Mouse (Mus musculus): ENCODE results near the gene Hoga1.
A peak's percentile ranks its signal among the peaks of the same experiment; 100 is the strongest.

The Hoga1 gene

DNA sequence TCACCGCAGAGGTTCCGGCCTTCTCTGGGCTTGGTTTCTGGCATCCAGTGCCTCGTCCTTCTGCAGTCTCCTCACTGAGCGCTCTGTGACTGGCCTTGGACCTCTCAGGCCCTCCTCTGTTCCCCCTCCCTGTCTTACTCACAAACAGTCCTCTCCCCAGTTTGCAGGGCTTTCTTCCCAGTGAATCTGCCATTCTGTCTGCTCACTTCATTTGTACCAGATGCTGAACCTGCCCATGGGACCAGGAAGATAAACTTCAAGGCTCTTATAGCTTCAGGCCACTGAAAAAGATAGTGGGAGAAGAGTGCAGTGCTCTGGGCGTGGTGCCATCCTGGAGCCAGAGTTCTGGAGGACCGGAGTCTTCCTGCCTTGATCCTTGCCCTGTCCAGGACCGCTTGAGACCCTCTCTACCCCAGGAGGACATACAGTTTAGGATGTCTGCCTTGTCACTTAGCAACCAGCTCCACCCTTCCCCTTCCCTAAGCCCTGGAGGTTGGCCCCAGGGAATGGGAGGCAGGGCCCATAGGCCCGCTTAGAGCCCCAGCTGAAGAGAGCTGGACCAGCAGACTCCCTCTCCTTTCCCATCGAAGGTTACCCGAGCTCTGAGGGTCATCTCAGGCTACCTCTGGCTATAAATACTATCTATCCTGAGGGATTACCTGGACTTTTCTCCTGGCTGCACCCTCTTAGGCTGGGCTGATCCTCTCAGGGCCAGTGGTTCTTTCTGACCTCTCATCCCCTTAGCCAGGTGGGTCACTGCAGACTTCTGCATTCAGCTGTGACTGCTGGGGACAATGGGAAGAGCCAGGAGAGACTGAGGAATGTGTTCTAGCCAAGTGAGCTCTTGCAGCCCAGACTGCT lies 23.5 kb upstream of the Hoga1 start:
- DNase-seq (ENCODE audit: extremely low read depth, insufficient read length, low spot score) = no peak

DNA sequence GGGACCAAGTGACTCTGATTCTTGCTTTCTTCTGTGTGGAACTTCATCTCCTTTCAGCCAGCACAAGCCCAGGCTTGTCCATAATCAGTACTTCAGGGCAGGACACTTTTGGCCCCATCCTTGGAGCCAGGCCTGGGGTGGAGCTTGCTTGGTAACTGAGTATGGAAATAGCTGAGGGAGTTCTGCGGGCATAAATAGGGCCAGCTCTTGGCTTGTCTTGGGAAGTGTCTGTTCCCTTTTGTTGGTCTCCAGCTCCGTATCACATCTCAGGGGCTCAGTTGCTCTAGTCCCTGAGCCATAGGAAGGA lies 22.9 kb upstream of the Hoga1 start:
- DNase-seq (ENCODE audit: extremely low read depth, insufficient read length, low spot score) = no peak

DNA sequence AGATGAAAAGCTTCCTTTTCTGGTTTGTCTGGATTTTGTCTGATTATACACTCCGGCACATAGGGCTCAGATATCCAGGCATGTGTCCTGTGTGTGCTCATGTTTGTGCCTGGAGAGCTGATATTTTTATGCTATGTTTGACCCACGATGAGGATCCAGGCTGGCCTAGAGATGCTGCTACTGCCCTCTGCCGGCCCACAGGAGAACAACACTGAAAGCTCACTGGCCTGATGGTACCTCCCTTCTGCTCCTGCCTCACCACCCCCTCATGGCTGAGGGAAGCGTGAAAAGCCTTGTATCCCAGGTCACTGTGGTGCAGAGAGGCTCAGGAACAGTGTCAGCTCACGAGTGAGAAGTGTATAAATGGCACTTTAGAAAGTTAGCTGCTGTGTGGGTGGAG lies 19.3 kb upstream of the Hoga1 start:
- DNase-seq (ENCODE audit: extremely low read depth, insufficient read length, low spot score) = peak; percentile 51

DNA sequence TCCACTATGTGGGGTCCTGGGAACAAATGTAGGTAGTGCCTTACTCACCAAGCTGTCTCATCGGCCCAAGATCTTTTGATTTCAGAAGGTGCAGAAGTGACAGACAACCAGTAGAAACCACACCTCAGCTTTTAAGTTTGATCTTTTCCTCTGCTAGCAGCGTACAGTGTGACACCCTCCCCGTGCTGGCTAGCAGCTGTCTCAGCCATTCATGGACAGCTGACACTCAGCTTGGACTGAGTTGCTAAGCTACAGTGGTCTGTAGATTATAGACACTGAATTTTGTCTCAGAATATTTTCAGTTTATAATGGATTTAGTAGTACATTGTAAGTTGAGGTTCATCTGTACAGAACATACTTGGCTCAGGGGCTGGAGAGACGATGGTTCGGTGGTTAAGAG lies 14.3 kb upstream of the Hoga1 start:
- no peak for DNase-seq (ENCODE audit: extremely low read depth, insufficient read length, low spot score)

DNA sequence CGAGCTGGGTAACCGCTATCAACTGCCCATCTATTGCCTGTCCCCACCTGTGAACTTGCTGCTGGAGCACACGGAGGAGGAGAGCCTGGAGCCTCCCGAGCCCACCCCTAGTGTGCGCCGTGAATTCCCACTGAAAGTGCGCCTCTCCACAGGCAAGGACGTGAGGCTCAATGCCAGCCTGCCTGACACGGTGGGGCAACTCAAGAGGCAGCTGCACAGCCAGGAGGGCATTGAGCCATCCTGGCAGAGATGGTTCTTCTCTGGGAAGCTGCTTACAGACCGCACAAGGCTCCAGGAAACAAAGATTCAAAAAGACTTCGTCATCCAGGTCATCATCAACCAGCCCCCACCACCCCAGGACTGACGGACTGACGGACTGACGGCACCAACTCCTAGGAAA lies 11.8 kb upstream of the Hoga1 start:
- DNase-seq (ENCODE audit: extremely low read depth, insufficient read length, low spot score) = no peak

DNA sequence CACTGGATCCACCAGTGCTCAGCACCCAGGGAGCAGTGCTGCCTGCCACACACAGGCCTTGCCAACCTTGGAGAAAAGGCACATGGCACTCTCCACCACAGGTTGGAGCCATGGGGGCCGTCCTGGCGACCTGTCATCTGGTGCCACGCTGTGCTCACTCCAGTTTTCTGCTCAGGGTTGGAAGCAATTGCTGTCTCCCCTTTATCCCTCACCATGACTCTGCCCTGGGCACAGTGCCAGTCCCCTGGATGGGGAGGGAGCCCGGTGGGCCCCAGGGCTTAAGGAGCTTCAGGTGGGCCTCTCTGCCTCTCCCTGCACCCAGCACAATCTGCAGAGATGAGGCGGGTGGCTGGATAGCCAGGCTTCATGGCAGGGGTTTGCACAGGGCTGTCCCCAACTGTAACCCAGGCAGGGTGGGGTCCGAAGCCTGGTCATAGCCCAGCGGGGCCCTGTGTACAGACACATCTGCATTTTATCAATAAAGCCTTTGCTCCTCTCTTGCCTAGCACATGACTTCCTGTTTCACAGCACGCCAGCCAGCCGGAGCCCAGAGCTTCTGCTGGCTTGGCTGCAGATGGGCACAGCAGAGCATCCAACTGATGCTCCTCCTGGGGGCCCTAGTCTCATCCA lies 11.1 kb upstream of the Hoga1 start:
- no peak for DNase-seq (ENCODE audit: extremely low read depth, insufficient read length, low spot score)

DNA sequence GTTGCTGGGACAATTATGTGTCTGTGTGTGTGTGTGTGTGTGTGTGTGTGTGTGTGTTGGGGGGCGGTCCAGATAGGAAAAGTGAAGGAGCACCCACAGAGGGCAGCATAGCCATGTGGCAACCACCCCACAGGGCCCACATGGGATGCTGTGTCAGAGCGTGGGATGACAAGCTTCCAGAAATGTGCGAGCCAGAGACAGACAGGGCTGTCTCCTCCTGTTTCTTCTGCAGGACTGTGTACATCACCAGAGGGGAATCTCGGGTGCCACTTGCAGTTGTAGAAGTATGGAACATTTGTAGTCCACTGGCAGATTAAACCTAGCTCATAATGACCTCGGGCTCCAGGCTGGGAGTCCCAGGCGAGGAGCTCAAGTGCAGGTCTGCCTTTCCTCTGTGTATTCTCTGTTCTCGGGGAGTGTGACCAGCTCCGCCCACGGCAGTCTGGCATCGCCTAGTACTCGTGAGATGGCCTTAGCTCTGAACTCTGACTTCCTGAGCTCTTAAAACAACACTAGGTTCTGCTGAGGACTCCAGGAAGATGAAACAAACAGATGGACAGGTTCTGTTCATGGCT lies 10.4 kb upstream of the Hoga1 start:
- DNase-seq (ENCODE audit: extremely low read depth, insufficient read length, low spot score) = no peak

DNA sequence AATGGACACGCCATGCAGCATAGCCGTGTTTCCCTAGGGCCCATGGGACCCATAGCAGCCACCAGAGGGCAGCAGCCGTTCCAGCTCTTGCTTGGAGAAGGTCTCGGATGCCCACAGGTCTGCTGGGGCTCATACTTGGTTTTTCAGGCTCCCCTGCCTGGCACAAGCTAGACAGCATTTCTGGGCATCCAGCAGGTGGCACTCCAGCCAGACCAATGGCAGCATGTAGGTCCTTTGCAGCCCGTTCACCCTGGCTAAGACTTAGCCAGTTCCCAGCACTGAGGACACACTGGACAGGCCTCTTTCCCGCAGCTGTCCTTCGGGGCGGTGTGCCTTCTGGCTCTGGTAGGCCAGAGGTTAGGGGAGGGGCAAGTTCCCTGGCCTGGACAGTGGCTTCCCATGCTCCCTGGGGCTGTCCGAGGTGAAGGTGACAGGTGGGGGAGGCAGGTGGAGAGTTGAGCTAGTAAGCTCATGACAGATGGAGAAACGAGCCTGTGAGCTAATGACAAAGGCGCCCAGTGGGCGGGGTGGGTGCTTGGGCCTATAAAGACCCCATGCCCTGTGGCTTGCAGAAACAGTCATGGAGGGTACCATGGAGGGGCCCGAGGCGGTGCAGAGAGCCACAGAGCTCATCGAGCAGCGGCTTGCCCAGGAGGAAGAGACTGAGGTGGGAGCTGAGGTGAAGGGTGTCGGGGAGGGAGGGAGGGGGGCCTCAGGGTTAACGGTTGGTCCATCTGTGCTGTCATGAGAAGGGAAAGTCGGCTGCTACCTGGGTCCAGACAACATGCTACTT lies 9.8 kb upstream of the Hoga1 start, which contains the start of gene Ankrd2:
Ankrd2 (plus strand) TSS at position 545 of the 793 bp plus-strand sequence.
- DNase-seq (ENCODE audit: extremely low read depth, insufficient read length, low spot score) = peak; percentile 72

DNA sequence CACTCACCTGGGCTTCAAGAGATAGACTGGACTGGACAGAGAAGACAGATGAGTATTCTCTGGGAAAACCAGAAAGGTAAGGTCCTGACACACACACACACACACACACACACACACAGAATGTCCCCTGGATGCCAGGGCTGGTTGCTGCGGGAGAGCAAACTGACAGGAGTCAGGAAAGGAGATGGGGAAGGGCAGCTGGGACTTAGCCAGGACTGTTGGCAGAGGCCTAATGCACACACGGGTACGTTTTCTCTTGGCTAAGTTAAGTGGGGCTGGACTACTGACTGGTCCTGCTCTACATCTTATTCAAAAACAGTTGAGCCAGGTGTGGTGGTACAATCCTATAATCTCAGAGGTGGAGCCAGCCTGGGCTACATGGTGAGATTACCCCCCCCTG lies 9.1 kb upstream of the Hoga1 start:
- no peak for DNase-seq (ENCODE audit: extremely low read depth, insufficient read length, low spot score)

DNA sequence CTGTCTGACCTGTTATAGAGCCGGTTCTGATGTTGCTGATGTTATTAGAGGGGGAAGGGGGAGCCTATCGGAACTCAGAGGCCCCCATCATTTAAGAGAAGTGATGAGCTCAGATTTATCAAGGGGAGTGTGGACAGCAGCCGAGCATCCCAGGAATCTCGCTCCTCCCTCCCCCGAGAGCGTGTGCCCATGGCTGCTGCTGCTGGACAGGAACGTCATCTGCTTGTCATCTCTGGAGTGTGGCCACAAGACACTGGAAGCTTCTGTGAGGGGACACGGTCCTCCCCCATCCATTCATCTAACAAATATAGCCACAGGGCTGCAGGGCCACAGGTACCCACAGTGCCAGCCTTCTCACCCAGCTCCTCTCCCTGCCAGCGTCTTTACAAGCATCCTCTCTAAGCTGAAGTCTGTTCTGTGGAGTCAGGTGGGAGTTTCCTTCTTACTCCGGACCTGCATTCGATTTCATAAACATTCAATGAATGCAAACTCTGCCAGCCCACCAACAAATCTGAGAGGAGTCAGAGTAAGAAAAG lies 8.2 kb upstream of the Hoga1 start:
- no peak for DNase-seq (ENCODE audit: extremely low read depth, insufficient read length, low spot score)

DNA sequence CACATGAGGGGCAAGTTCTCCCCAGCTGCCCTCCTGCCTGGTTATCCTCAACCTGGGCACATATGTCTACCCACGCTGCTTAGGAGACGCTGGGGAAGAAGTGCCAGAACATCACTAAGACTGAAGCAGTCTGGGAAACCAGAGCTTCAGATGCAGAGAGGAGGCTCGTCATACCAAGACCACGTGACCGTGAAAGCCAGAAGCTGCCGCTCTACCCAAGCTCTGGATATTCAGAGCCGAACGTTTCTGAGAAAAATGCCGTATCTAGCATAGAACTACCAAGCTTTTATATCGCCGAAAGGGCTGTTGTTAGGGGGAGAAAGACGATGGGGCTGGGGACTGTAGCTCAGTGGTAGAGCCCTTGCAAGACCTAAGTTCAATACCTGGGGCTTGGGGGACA lies 7.1 kb upstream of the Hoga1 start:
- no peak for DNase-seq (ENCODE audit: extremely low read depth, insufficient read length, low spot score)

DNA sequence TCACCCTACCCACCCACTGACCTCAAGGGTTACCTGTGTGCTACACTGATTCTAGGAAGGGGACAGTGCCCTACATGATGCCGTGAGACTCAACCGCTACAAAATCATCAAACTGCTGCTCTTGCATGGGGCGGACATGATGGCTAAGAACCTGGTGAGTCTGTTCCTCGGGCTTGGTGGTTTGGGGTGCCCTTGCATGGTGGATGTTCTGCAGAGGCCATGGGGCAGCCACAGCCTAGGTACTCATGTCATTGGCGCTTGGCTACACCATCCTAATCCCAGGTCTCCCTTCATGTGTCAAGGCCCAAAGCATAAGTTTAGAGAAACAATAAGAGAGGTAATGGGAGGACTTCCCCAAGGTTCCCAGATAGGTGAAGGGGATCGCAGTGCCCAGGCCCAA lies 1.4 kb upstream of the Hoga1 start:
- DNase-seq (ENCODE audit: extremely low read depth, insufficient read length, low spot score) = no peak

DNA sequence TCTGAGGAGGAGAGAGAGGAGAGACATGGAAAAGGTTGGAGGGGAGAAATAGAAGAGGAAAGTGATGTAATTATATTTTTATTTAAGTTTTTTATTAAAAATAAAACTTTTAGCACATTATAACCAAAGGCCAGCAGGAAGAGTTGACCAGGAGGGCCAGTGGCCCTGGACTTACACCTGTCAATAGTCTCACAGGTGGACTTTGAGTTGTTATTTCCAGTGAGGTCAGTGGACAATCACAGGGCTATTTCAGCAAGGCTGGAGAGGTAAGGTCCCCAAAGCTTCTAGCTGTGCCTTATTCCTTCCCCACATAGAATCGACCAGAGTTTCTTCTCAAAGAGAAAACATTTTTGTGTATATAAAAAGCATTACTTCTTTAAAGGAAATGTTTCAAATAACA lies 4.8 kb downstream of the Hoga1 start:
- DNase-seq (ENCODE audit: extremely low read depth, insufficient read length, low spot score) = no peak

DNA sequence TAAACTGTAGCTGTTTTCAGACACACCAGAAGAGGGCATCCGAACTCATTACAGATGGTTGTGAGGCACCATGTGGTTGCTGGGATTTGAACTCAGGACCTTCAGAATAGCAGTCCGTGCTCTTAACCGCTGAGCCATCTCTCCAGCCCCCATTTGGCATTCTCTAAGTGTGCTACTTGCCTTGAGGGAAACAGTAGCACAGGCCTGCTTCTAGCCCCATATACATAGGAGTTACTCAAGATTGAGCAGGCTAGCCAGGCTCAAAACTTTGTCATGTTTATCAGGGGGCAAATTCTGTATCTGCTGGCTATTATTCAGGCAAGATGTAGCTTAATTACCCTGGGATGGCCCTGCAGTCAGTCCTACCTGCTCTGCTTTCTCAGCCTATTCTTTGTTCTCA lies 5.9 kb downstream of the Hoga1 start:
- DNase-seq (ENCODE audit: extremely low read depth, insufficient read length, low spot score) = no peak

DNA sequence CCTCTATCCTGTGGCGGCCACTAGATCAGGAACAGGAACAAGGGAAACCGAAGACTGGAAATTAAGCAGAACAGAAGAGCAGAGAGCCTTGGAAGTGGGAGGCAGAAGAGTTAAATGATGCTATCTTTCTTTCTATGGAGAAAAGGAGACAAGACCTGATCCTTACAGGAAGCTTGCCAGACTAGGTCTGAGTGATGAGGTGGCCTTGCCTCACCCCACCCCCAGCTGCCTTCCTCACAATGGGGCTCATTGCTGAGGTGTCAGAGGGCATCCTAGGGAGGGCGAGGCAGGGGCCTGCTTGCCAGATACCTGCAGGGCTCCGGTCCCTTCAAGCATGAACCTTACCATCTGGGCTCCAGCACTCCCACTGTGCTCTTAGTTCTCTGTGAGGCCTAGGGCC lies 6.5 kb downstream of the Hoga1 start, which contains the start of gene 4933411K16Rik:
4933411K16Rik (plus strand) TSS at position 301 of the 400 bp plus-strand sequence.
- no peak for DNase-seq (ENCODE audit: extremely low read depth, insufficient read length, low spot score)

DNA sequence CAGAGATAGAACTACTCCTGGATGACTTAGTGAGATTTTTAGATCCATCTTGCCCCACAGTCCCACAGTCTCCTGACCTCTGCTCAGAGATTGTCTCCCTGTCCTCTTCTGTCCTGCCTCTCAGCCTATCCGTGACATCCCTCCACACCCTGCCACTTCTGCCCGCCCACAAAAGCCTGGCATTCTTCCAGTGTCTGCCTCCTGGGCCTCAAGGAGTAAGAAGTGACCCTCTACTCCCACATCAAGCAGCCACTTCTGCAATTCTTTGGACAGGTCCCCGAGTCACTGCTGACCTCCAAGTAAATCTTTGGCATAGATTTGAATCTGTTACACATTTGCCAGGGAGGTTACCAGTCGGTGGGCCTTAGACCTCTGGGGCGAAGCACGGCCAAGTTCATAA lies 8.8 kb downstream of the Hoga1 start:
- no peak for DNase-seq (ENCODE audit: extremely low read depth, insufficient read length, low spot score)

DNA sequence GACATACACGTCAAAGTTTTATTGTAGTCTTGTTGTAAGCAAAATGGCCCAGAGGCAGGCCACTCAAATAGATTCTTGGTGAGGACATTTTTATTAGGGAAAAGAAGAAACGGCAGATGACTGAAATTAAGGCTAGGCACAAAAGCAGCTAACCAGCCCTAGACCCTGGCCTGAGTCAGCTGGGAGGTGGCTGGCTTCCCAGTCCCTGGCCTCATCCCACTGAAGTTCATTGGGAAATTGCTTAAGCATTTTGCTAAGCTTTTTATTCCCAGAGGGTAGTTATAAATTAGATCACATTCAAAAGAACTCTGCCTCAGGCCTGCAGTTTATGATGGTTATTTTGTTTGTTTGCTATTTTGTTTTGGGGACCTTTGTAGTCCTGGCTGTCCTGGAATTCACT lies 10.5 kb downstream of the Hoga1 start:
- DNase-seq (ENCODE audit: extremely low read depth, insufficient read length, low spot score) = no peak

DNA sequence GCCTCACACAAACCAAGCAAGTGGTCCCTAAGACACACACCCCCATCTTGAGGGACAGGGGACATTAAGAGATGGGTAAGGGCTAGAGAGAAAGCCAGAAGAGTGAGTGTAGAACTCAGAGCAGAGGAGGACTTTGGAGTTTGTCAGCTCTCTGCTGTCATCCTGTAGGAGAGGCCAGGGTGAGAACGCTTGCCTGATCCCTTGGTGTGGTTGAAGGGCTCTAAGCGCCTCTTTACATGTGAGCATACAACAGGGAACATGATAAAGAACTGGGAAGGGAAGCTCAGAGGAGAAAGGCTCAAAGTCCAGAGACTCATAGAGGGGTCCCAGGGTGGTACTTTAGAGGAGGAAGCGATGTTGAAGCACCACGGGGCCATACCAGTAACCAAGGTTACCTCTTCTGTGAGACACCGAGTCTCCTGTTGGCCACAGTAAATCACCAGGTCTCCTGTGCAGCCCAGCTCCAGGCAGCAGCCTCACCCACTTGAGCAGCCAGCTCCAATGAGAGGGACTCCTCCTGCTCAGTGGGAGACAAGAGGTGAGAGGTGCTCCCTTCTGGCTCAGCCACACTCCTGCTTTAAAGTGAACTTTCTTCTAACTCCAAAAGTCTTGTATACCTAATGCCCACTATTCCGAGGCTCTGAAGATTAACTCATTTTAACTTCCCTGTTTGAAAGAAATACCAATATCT lies 11.5 kb downstream of the Hoga1 start:
- no peak for DNase-seq (ENCODE audit: extremely low read depth, insufficient read length, low spot score)

DNA sequence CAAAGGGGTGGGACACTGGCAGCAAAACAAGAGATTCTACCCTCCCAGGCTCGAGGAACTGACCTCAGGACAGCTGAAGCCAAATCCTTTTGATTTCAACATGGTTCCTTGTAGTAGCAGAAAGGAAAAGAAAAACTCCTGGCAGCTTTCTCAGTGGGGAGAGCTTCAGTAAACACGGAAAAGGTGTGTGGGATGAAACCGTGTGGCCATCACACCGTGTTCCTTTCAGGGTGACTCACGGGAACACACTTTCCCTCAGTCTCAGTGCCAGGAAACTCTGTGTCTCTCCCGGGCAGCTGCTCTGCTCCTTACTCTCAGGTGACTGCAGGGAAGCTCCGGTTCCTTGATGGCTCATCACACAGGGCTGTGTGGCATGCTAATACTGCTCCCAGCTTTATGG lies 13.0 kb downstream of the Hoga1 start:
- DNase-seq (ENCODE audit: extremely low read depth, insufficient read length, low spot score) = no peak

DNA sequence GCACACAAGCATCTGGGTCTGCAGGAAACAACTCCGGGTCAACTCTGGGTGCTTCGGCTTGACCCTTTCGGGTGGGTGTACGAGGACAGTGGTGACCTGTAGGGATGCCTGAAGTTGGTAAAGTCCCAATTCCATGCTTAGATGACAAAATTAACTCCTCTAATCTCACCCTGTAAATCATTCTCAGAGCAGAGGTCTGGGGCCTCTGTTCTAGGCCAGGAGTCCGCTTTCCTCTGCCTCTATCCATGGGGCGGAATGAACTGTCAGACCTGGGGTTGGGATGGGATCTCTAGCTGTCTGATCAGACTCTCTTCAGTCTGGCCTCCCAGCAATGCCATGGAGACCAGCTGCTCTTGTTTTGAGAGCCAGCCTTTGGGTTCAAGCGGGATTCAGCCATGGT lies 16.0 kb downstream of the Hoga1 start:
- DNase-seq (ENCODE audit: extremely low read depth, insufficient read length, low spot score) = no peak

All from 3134 (cell line).